Comparison of ENCODE assay signal across 9 mouse cellular contexts in the genomic region with DNA sequence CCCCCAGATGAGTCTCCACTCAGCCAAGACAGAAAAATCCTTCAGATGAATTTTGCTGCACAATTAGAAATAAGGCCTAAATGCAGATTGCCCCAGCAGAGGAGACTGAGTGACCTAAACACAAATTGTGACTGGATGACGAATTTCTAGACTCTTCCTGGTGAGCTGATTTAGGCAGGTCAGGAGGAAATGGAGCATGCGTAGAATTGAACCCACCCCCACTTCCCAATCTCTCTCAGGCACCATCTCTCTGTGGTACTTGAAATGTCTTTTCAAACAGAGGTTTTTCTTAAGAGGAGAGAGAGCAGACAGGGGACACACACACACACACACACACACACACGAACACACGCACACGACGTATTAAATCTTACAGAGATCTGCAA. TPM values are rescaled to one million over a fixed set of nuclear protein-coding genes. Genes with fewer than 3 reads are reported as not detected.
A peak's percentile ranks its signal among the peaks of the same experiment; 100 is the strongest.
DNase-seq lines count a peak whose midpoint lies in the region; ATAC-seq and TF ChIP-seq lines count a peak whose summit lies in the region.
"Had no signal": no experiment of that assay in that cellular context is flagged by ENCODE, and none has a peak within 500 bp of the region (broad histone marks: within the 10 kb centered on the region; RNA-seq: fewer than 3 reads in every experiment).

No protein-coding gene starts in this region.

- in situ Hi-C loops in ES-E14 (cut with MboI; ENCODE audit: low sequenced_read_pairs in 2 of 2, unreplicated experiment in 2 of 2), result no loop called here

- peak overlapping the region; percentile 59 for H3K4me2 ChIP-seq in heart, embryonic 14.5 days (ENCODE audit: low read length)
- H3K4me2 ChIP-seq in forebrain, embryonic 15.5 days (replicated peaks), result peak overlapping the region; percentile 37
- H3K4me2 ChIP-seq in midbrain, embryonic 15.5 days, result peak overlapping the region; percentile 34

- 0 out of 2 replicates have a peak, but pooled peaks cover 3% of the 10 kb centered on the region for H3K9me3 ChIP-seq in heart, embryonic 14.5 days (ENCODE audit: control insufficient read depth, low read length)
- H3K9me3 ChIP-seq in ES-E14 (ENCODE audit: control insufficient read depth, insufficient read depth, low read depth, low read length), result no peaks in the 10 kb centered on the region
- no peaks in the 10 kb centered on the region for H3K9me3 ChIP-seq in forebrain, embryonic 15.5 days
- H3K9me3 ChIP-seq in midbrain, embryonic 15.5 days, result no peaks in the 10 kb centered on the region

- H3K9ac ChIP-seq in heart, embryonic 14.5 days (ENCODE audit: low read length), result no peak overlapping the region
- peak overlapping the region; percentile 66; the same call in 1 of the 2 replicates for H3K9ac ChIP-seq in ES-E14 (ENCODE audit: insufficient read depth, low read depth, low read length, poor library complexity, severe bottlenecking)
- H3K9ac ChIP-seq in forebrain, embryonic 15.5 days (replicated peaks), result peak overlapping the region; percentile 20; the same call in 1 of the 2 replicates
- no peak overlapping the region for H3K9ac ChIP-seq in midbrain, embryonic 15.5 days

- peak overlapping the region; percentile 5 to 12; a peak in 1 of 4 replicates for H3K4me3 ChIP-seq in heart, embryonic 14.5 days (ENCODE audit: control insufficient read depth in 1 of 2, insufficient read depth in 1 of 2, low read depth in 1 of 2, low read length in 2 of 2)
- peak overlapping the region in 1 of 2 experiments; percentile 11; a peak in 2 of 4 replicates for H3K4me3 ChIP-seq in ES-E14 (ENCODE audit: insufficient read depth in 1 of 2, low read depth in 1 of 2, low read length in 2 of 2, poor library complexity in 1 of 2, severe bottlenecking in 1 of 2)
- peak overlapping the region; percentile 13; the same call in 1 of the 2 replicates for H3K4me3 ChIP-seq in forebrain, embryonic 15.5 days
- H3K4me3 ChIP-seq in midbrain, embryonic 15.5 days, result no peak overlapping the region

- no peaks in the 10 kb centered on the region for H3K36me3 ChIP-seq in heart, embryonic 14.5 days (ENCODE audit: control insufficient read depth, insufficient read depth, low read length)
- no peaks in the 10 kb centered on the region for H3K36me3 ChIP-seq in ES-E14 (ENCODE audit: control insufficient read depth, insufficient read depth, low read length, poor library complexity, severe bottlenecking)
- no peaks in the 10 kb centered on the region for H3K36me3 ChIP-seq in forebrain, embryonic 15.5 days
- no peaks in the 10 kb centered on the region for H3K36me3 ChIP-seq in midbrain, embryonic 15.5 days (replicated peaks)

- peaks cover 14% of the 10 kb centered on the region for H3K27me3 ChIP-seq in heart, embryonic 14.5 days (ENCODE audit: control insufficient read depth, insufficient read depth, low read length)
- no peaks in the 10 kb centered on the region for H3K27me3 ChIP-seq in forebrain, embryonic 15.5 days
- H3K27me3 ChIP-seq in midbrain, embryonic 15.5 days (replicated peaks), result no peaks in the 10 kb centered on the region

- ATAC-seq in heart, embryonic 14.5 days (ENCODE audit: insufficient number of reproducible peaks, insufficient read depth, low FRiP score, low read depth), result no peak
- no peak; the same call in 1 of the 2 replicates for ATAC-seq in forebrain, embryonic 15.5 days (replicated peaks)
- no peak for ATAC-seq in midbrain, embryonic 15.5 days (replicated peaks)
- no peak for ATAC-seq in erythroblast, adult 5-6 weeks (replicated peaks; ENCODE audit: low FRiP score, poor library complexity, severe bottlenecking)

- DNase-seq in heart, adult 18-20 months, result no peak
- DNase-seq in ES-E14 (ENCODE audit: low read depth, low spot score), result no peak
- no peak for DNase-seq in embryo, embryonic 10 days (ENCODE audit: low spot score)
- DNase-seq in thymus, adult 18-20 months, result no peak

- WGBS in heart, embryonic 14.5 days, result 49% methylated on average over 6 of the region's 6 CpGs
- WGBS in forebrain, embryonic 15.5 days, result 19% methylated on average over 6 of the region's 6 CpGs
- 24% methylated on average over 6 of the region's 6 CpGs for WGBS in midbrain, embryonic 15.5 days

- peak overlapping the region; percentile 53 to 76 for H3K27ac ChIP-seq in heart, embryonic 14.5 days (replicated peaks in 1 of 2; ENCODE audit: control insufficient read depth in 1 of 2, insufficient read depth in 1 of 2, low read depth in 2 of 2, low read length in 2 of 2)
- H3K27ac ChIP-seq in ES-E14 (ENCODE audit: insufficient read depth, low read depth, low read length, poor library complexity, severe bottlenecking), result no peak overlapping the region
- peak overlapping the region; percentile 94 for H3K27ac ChIP-seq in forebrain, embryonic 15.5 days (replicated peaks)
- H3K27ac ChIP-seq in midbrain, embryonic 15.5 days, result peak overlapping the region; percentile 93

- H3K4me1 ChIP-seq in heart, embryonic 14.5 days (ENCODE audit: control insufficient read depth in 2 of 2, insufficient read depth in 2 of 2, low read length in 2 of 2), result peaks cover 17 to 26% of the 10 kb centered on the region in 2 experiments
- H3K4me1 ChIP-seq in ES-E14 (ENCODE audit: control insufficient read depth in 2 of 2, insufficient read depth in 2 of 2, low read length in 2 of 2, poor library complexity in 1 of 2), result peaks cover 3 to 20% of the 10 kb centered on the region in 2 experiments; a peak in 3 of 4 replicates
- peaks cover 51% of the 10 kb centered on the region for H3K4me1 ChIP-seq in forebrain, embryonic 15.5 days
- peaks cover 53% of the 10 kb centered on the region for H3K4me1 ChIP-seq in midbrain, embryonic 15.5 days

TF ChIP-seq in ES-E14, 5 proteins besides CTCF, POLR2A, EP300 and RAD21:
- TF ChIP-seq MAFK (IDR thresholded peaks at IDR 0.05; ENCODE audit: insufficient read depth, low read depth, low read length) (no peak), HCFC1 (IDR thresholded peaks at IDR 0.05; ENCODE audit: borderline replicate concordance, insufficient read depth, low read length) (no peak), ZC3H11A (IDR thresholded peaks at IDR 0.05; ENCODE audit: borderline replicate concordance, low read depth, low read length) (no peak), CHD2 (IDR thresholded peaks at IDR 0.05; ENCODE audit: low read depth, low read length) (no peak), ZNF384 (IDR thresholded peaks at IDR 0.05; ENCODE audit: low read depth, low read length) (no peak)

RNA-seq across cellular contexts. Expression of gene Wdr95, which starts 4.6 kb away (rescaled TPM):
- polyA plus RNA-seq in heart, embryonic 14.5 days (2014; fragmentation: Nextera tagmentation; extraction: Ambion mirVana), result not detected in 2 replicates
- not detected for total RNA-seq in heart, adult 18-20 months (2021)
- 1.1 and 1.5 TPM in 2 replicates for total RNA-seq in ES-E14 (2012; rRNA removed)
- 0.46 and 0.75 TPM in 2 replicates for polyA plus RNA-seq in forebrain, embryonic 15.5 days (2015; fragmentation: Nextera tagmentation; extraction: Ambion mirVana)
- polyA plus RNA-seq in midbrain, embryonic 15.5 days (2015; fragmentation: Nextera tagmentation; extraction: Ambion mirVana), result 0.14 and 0.27 TPM in 2 replicates
- not detected in 2 replicates for total RNA-seq in erythroblast, adult 5-6 weeks (2015; ENCODE audit: low replicate concordance)
- total RNA-seq in erythroblast, adult 5-6 weeks (2017; ENCODE audit: low replicate concordance), result not detected in 2 replicates
- total RNA-seq: liver, adult 2 months had no signal
- polyA plus RNA-seq: liver, adult 2 months had no signal

Comparison
In these comparisons a context has a peak if more than half of its experiments do, and no peak if none do; other contexts are left out.
1. H3K9ac ChIP-seq: peak in ES-E14 (single experiment) and forebrain, embryonic 15.5 days (single experiment); none in heart, embryonic 14.5 days (single experiment) and midbrain, embryonic 15.5 days (single experiment).
2. Peak in every context shown above with its lines, with median percentiles within 50 percentile points of each other: H3K4me2 ChIP-seq.